Mouse (Mus musculus) liver, embryonic 11.5 days (tissue): ENCODE measurements around the gene Dock4. TPM values are rescaled to one million over a fixed set of nuclear protein-coding genes. Genes with fewer than 3 reads are reported as not detected.

ENCODE experiments used
- ATAC-seq: fragments of 200-750 bp; cut with Nextera tagmentation; replicated peaks from 2 replicates; pipeline ENCODE4 v1.8.0; 2017; ENCODE audit warnings: moderate number of reproducible peaks, mild to moderate bottlenecking, moderate TSS enrichment, moderate library complexity; ENCODE audit not compliant: low FRiP score
- DNase-seq: peaks from one replicate; pipeline ENCODE4 v3.0.0-alpha.2; 2017; ENCODE audit warnings: low spot score
- H3K27ac ChIP-seq: fragments of 300-500 bp; sonication (generic); 2 replicates; pipeline ENCODE4 v1.5.1; 2014; ENCODE audit warnings: mild to moderate bottlenecking, low read depth, low read length, control low read depth
- H3K27me3 ChIP-seq: fragments of 300-500 bp; sonication (generic); replicated peaks from 2 replicates; pipeline ENCODE4 v1.6.1; 2014; ENCODE audit warnings: low read length, mixed read lengths; ENCODE audit not compliant: control insufficient read depth, insufficient read depth
- H3K36me3 ChIP-seq: fragments of 300-500 bp; sonication (generic); 2 replicates; pipeline ENCODE4 v1.6.1; 2014; ENCODE audit warnings: mild to moderate bottlenecking, low read length, moderate library complexity, mixed read lengths; ENCODE audit not compliant: control insufficient read depth, insufficient read depth
- H3K4me1 ChIP-seq: fragments of 300-500 bp; sonication (generic); replicated peaks from 2 replicates; pipeline ENCODE4 v1.6.1; 2014; ENCODE audit warnings: low read length, mixed read lengths; ENCODE audit not compliant: control insufficient read depth, insufficient read depth
- H3K4me2 ChIP-seq: fragments of 300-500 bp; sonication (generic); 2 replicates; pipeline ENCODE4 v1.6.1; 2014; ENCODE audit warnings: mild to moderate bottlenecking, control low read depth, moderate library complexity
- H3K4me3 ChIP-seq: fragments of 300-500 bp; sonication (generic); 2 replicates; pipeline ENCODE4 v1.5.1; 2014; ENCODE audit warnings: low read depth, low read length, control low read depth
- H3K9ac ChIP-seq: fragments of 300-500 bp; sonication (generic); 2 replicates; pipeline ENCODE4 v1.6.1; 2014; ENCODE audit warnings: low read depth, low read length, control low read depth
- H3K9me3 ChIP-seq: fragments of 300-500 bp; sonication (generic); 2 replicates; pipeline ENCODE4 v1.6.1; 2016; ENCODE audit warnings: low read length, inconsistent platforms, mixed read lengths; ENCODE audit not compliant: control insufficient read depth
- WGBS: fragments of 180-500 bp; shearing (Covaris S2); extraction: QIAGEN DNeasy Blood & Tissue Kit; methylation state at CpG from one replicate; pipeline ENCODE4 v1.1.7; 2014; 5-methylcytosine and 5-hydroxymethylcytosine counted together
- polyA plus RNA-seq: library from polyadenylated mRNA; unstranded; fragments of >200 nt; fragmentation: Nextera tagmentation; extraction: Ambion mirVana; gene quantifications from 2 replicates; pipeline ENCODE4 v1.2.1, GENCODE M21; 2014

Dock4 gene
- polyA plus RNA-seq, 1 experiment from 2014 or later: 4.4 TPM

DNA sequence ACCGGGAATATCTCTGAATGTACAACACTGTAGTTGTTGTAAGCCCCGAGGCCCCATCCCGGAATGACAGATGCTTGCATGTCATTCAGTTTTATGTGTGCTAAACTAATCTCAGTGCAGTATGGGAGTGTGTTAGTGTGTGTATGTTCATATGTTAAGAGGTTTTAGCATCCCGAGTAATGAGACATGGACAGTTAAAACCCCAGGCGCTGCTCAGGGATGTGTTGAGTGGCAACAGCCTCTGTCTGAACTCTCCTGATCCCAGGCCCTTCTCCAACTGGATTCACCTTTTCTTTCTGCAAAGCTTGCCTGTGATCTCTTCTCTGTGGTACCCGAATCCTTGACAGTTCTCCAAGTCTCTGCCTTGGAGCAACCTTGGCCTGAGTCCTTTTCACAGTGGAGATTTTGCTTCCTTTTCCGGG, 52.5 kb downstream of the Dock4 start:
- Histone ChIP-seq H3K27ac (no peak overlapping the region), H3K9ac (no peak overlapping the region), H3K27me3 (no peaks in the 10 kb centered on the region), H3K4me2 (no peak overlapping the region), H3K36me3 (no peaks in the 10 kb centered on the region), H3K4me3 (no peak overlapping the region), H3K9me3 (no peaks in the 10 kb centered on the region), H3K4me1 (0 out of 2 replicates have a peak, but pooled peaks cover 2% of the 10 kb centered on the region)
- WGBS: 77% methylated on average over 7 of the region's 7 CpGs
- DNase-seq (no peak), ATAC-seq (no peak)

DNA sequence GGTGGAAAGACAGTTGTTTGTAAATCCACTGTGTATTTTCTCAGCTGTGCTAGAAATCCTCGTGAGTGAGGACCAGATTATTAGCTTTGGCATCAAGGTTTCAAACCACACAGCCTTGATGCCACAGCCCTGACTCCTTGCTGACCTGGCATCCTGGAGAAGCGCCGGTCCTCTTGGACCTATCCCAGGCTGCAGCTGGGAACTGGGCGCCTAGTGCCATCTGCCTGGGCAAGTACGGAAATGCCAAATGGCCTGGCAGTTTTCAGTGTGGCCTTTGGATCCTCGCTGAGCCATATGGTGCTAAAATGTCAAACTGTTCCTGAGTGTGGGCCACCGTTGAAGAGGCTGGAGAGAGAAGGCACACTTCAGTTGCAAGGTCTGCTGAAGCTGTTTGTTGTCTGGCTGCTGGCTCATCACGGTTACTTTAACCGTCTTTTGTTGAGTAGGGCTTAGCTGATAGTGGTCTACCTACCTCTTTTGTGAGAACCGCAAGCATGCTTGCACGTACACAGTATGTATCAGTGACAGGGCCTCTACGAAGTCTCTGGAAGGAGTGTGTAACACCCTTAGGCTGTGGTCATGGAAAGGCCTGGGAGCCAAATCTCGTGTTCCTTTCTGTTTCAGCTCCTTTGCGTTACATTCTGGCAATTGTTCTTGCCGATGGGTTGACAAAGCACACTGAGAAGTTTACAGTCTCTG, 53.3 kb downstream of the Dock4 start:
- 71% methylated on average over 15 of the region's 15 CpGs for WGBS
- no peak for DNase-seq
- ATAC-seq: no peak

DNA sequence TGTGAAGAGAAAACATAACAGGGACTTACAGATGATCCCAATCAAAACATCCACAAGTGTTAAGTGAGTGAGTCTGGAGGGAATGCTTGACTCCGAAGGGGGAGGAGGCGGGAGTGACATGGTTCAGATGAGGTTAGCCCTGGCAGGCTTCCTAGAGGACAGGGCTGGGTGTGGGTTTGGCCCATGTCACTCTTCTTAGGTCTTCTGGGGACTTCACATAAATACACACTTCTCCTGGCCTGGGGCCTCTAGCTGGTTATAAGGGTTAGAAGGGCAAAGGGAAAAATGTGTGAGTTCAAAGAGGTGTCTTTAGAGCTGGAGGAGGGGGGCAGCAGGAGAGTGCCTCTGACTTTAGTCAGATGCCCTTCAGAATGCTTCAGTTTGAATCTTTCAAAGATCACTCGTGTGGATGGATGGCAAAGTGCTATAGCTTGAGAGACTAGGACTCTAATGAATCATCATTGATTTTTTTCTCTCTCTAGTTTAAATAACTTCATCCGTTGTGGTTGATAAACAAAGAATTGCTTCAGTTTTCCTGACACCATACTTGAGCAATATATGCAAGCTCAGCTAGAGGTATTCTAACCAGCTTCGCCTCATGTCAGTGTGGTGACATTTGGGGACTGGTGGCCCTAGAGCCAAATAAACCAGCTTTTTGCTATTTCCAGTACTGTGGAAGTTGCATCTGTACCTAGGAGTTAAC, 54.0 kb downstream of the Dock4 start:
- DNase-seq: no peak
- Histone ChIP-seq H3K9me3 (no peaks in the 10 kb centered on the region), H3K4me3 (no peak overlapping the region), H3K36me3 (no peaks in the 10 kb centered on the region), H3K27ac (no peak overlapping the region), H3K4me2 (no peak overlapping the region), H3K27me3 (no peaks in the 10 kb centered on the region), H3K4me1 (0 out of 2 replicates have a peak, but pooled peaks cover 2% of the 10 kb centered on the region), H3K9ac (no peak overlapping the region)
- no peak for ATAC-seq
- 56% methylated on average over 5 of the region's 5 CpGs for WGBS

More for the DNA sequence above, 53.3 kb downstream of the Dock4 start:
- Histone ChIP-seq H3K4me3 (no peak overlapping the region), H3K9ac (no peak overlapping the region), H3K4me1 (0 out of 2 replicates have a peak, but pooled peaks cover 2% of the 10 kb centered on the region), H3K27me3 (no peaks in the 10 kb centered on the region), H3K9me3 (no peaks in the 10 kb centered on the region), H3K36me3 (no peaks in the 10 kb centered on the region), H3K4me2 (no peak overlapping the region), H3K27ac (no peak overlapping the region)

DNA sequence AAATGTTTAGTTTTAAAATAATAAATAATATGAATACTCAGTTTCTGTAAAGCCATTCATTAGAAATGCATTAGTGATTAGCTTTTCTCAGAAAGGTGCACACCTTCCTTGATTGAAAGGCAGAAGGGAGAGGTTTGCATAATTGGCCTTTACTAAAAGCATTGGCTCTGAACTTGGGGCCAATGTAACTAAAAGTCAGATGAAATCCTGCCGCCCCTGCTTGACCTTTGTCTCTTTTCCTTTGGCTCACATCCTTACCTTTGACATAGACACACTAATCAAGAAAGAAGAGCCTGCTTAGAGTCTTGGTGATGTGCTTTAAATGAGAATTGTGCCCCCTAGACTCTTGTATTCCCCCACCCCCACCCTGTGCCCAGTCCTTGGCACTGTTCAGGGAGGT, 55.4 kb downstream of the Dock4 start:
- Histone ChIP-seq H3K9me3 (no peaks in the 10 kb centered on the region), H3K27ac (no peak overlapping the region), H3K4me1 (0 out of 2 replicates have a peak, but pooled peaks cover 2% of the 10 kb centered on the region), H3K27me3 (no peaks in the 10 kb centered on the region), H3K9ac (no peak overlapping the region), H3K36me3 (no peaks in the 10 kb centered on the region), H3K4me3 (no peak overlapping the region), H3K4me2 (no peak overlapping the region)
- 81% methylated on average over 1 of the region's 1 CpGs for WGBS
- ATAC-seq (no peak), DNase-seq (no peak)

DNA sequence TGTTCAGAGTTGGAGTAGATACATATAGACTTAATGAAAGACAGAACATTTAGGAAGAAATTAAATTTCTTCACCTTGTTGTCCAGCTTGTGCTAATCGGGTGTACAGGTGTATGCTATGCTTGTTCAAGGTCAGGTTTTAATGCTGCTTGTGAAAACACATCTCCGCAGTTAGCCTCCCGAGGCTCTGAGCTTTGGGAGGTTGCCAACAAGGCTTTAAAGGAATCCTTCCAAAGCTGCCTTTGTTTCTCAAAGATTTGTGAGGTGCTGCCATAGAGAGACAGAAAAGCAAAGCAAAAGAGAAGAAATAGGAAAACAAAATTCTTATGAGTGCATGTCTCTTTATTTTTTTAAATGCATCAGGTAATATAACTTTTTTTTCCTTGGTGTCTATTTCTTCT, 57.8 kb downstream of the Dock4 start:
- Histone ChIP-seq H3K4me3 (no peak overlapping the region), H3K9me3 (no peaks in the 10 kb centered on the region), H3K4me1 (0 out of 2 replicates have a peak, but pooled peaks cover 2% of the 10 kb centered on the region), H3K27ac (no peak overlapping the region), H3K4me2 (no peak overlapping the region), H3K9ac (no peak overlapping the region), H3K36me3 (no peaks in the 10 kb centered on the region), H3K27me3 (no peaks in the 10 kb centered on the region)
- ATAC-seq (no peak), DNase-seq (no peak)
- WGBS: 78% methylated on average over 3 of the region's 3 CpGs

DNA sequence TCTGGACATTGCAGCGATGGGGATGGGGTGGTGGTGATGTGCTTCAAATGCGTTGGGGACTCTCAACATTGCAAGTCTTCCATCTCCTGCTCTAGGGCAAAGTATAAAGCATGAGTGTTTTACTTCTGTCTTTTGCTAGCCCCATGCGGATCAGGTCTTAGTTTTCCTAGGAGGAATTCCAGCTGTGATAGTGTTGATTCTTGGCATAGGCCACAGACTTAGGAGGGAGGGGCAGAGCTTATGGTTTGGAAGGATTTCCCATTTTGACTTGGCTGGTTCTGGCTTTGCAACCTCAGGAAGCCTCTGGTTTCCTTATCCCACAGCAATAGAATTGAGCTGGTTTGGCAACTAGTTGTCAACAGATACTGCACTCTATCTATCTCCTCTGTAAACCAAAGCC, 58.9 kb downstream of the Dock4 start:
- Histone ChIP-seq H3K36me3 (no peaks in the 10 kb centered on the region), H3K4me2 (no peak overlapping the region), H3K27ac (no peak overlapping the region), H3K4me1 (0 out of 2 replicates have a peak, but pooled peaks cover 2% of the 10 kb centered on the region), H3K9me3 (no peaks in the 10 kb centered on the region), H3K27me3 (no peaks in the 10 kb centered on the region), H3K9ac (no peak overlapping the region), H3K4me3 (no peak overlapping the region)
- WGBS: 77% methylated on average over 3 of the region's 3 CpGs
- no peak for ATAC-seq
- DNase-seq: no peak

DNA sequence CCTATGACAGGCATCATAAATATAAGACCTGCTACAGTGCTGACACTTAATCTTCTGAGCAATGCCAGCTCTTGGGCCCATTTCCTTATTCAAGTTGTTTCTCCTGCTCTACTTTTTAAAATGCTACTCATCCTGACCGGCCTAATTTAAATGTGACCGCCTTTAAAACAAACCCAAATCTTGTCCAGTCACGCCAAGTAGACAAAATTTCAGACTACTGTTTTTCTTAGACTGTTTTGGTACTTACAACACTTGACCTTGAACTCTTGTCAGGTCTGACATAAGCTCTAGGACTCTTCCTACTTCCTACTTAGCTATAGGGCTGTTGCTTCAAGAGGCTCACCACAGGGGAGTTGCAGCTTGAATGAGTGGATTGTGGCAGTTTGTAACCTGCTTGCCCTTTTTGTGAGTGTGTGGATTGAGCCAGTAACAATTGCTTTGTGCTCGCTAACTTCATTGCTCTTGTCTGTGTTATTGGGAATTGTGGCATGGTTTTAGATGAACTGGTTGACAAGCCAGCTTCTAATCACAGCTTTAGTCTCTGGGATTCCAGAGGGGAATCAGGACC, 62.2 kb downstream of the Dock4 start:
- Histone ChIP-seq H3K27me3 (no peaks in the 10 kb centered on the region), H3K27ac (no peak overlapping the region), H3K4me1 (no peaks in the 10 kb centered on the region), H3K4me3 (no peak overlapping the region), H3K4me2 (no peak overlapping the region), H3K36me3 (no peaks in the 10 kb centered on the region), H3K9me3 (no peaks in the 10 kb centered on the region), H3K9ac (no peak overlapping the region)
- no peak for DNase-seq
- no peak for ATAC-seq
- 85% methylated on average over 4 of the region's 4 CpGs for WGBS

DNA sequence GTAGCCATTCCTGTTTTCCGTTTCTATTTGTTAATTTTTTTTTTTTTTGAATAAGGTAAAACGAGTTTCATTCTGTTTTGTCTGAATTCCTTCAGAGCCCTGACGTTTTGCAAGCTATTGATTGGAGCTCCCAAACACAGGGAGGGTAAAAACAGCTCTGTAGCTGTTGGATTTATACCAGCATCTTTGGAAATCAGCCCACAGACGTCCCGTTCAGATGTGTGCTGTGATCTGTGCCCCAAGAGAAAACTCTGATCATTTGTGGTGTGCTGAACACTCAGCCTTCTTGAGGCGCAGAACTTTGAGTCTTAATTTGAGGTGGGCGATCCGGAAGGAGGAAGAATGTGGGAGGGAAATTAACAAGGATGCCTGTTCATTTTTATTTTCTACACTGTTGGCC, 62.7 kb downstream of the Dock4 start:
- H3K9ac ChIP-seq: no peak overlapping the region
- DNase-seq: no peak
- no peaks in the 10 kb centered on the region for H3K4me1 ChIP-seq
- no peak overlapping the region for H3K27ac ChIP-seq
- no peaks in the 10 kb centered on the region for H3K27me3 ChIP-seq
- no peaks in the 10 kb centered on the region for H3K36me3 ChIP-seq
- no peak overlapping the region for H3K4me3 ChIP-seq
- WGBS: 64% methylated on average over 8 of the region's 8 CpGs
- H3K4me2 ChIP-seq: no peak overlapping the region
- no peaks in the 10 kb centered on the region for H3K9me3 ChIP-seq
- ATAC-seq: no peak
